13 mouse cellular contexts compared by ENCODE assay signal in genomic region chr4:130909167-130909874, GRCm38 (mm10). TPM values are rescaled to one million over a fixed set of nuclear protein-coding genes. Genes with fewer than 3 reads are reported as not detected.
DNase-seq lines count a peak whose midpoint lies in the region; ATAC-seq lines count a peak whose summit lies in the region.
"Had no signal": no experiment of that assay in that cellular context is flagged by ENCODE, and none has a peak within 500 bp of the region (broad histone marks: within the 10 kb centered on the region; RNA-seq: fewer than 3 reads in every experiment).

No protein-coding gene starts in this region.

- no peak overlapping the region for H3K9ac ChIP-seq in liver, embryonic 13.5 days
- H3K9ac ChIP-seq: heart, embryonic 12.5 days had no signal

- peaks cover 49% of the 10 kb centered on the region for H3K4me1 ChIP-seq in embryonic facial prominence, embryonic 10.5 days
- peaks cover 64% of the 10 kb centered on the region for H3K4me1 ChIP-seq in liver, embryonic 13.5 days (replicated peaks)

- no peaks in the 10 kb centered on the region for H3K27me3 ChIP-seq in embryonic facial prominence, embryonic 10.5 days (replicated peaks; ENCODE audit: low read depth, poor library complexity, severe bottlenecking)
- no peaks in the 10 kb centered on the region for H3K27me3 ChIP-seq in liver, embryonic 13.5 days
- H3K27me3 ChIP-seq: heart, embryonic 12.5 days had no signal

- no peak overlapping the region for H3K4me3 ChIP-seq in embryonic facial prominence, embryonic 10.5 days
- no peak overlapping the region for H3K4me3 ChIP-seq in liver, embryonic 13.5 days (replicated peaks)
- H3K4me3 ChIP-seq: heart, embryonic 12.5 days had no signal

- H3K36me3 ChIP-seq in embryonic facial prominence, embryonic 10.5 days (replicated peaks), result no peaks in the 10 kb centered on the region
- no peaks in the 10 kb centered on the region for H3K36me3 ChIP-seq in liver, embryonic 13.5 days
- H3K36me3 ChIP-seq: heart, embryonic 12.5 days had no signal

- H3K27ac ChIP-seq in embryonic facial prominence, embryonic 10.5 days (replicated peaks), result peak overlapping the region; percentile 26; the same call in 1 of the 2 replicates
- H3K27ac ChIP-seq in liver, embryonic 13.5 days, result no peak overlapping the region
- H3K27ac ChIP-seq: hindbrain, postnatal 0 days had no signal

- WGBS in embryonic facial prominence, embryonic 10.5 days, result 67% methylated on average over 17 of the region's 17 CpGs
- WGBS in liver, embryonic 13.5 days (ENCODE audit: insufficient replicate concordance), result 27% methylated on average over 17 of the region's 17 CpGs

- no peak for ATAC-seq in CD4-positive, CD25-positive, alpha-beta regulatory T cell, adult 4 months
- ATAC-seq in liver, embryonic 13.5 days (ENCODE audit: low read depth), result peak; percentile 65
- ATAC-seq in activated CD4-positive, CD25-positive, alpha-beta regulatory T cell, adult 4 months, result no peak
- ATAC-seq: hindbrain, postnatal 0 days had no signal

- intact Hi-C loops in left cerebral cortex, postnatal 4 days (cut with DNase I), result no loop called here

- no peaks in the 10 kb centered on the region for H3K9me3 ChIP-seq in embryonic facial prominence, embryonic 10.5 days
- H3K9me3 ChIP-seq in liver, embryonic 13.5 days (replicated peaks), result no peaks in the 10 kb centered on the region
- H3K9me3 ChIP-seq: heart, embryonic 12.5 days had no signal

- peak; percentile 50 for DNase-seq in CD4-positive, CD25-positive, alpha-beta regulatory T cell, adult 2 months (ENCODE audit: low read depth, low spot score)
- peak; percentile 39 for DNase-seq in left cerebral cortex, adult 11 months (ENCODE audit: low spot score)
- DNase-seq in left cerebral cortex, postnatal 4 days, result no peak
- no peak for DNase-seq in embryonic facial prominence, embryonic 10.5 days (ENCODE audit: low spot score)
- DNase-seq in liver, embryonic 13.5 days, result peak; percentile 43
- no peak for DNase-seq in natural killer cell, adult 2 months (ENCODE audit: low spot score in 2 of 2)
- DNase-seq: cerebellum, postnatal 36 days; lung, postnatal 4 days had no signal

- H3K4me2 ChIP-seq in liver, embryonic 13.5 days, result no peak overlapping the region
- H3K4me2 ChIP-seq: heart, embryonic 12.5 days had no signal

RNA-seq across cellular contexts. Expression of gene Laptm5, which starts 3.6 kb away (rescaled TPM):
- polyA plus RNA-seq in CD4-positive, CD25-positive, alpha-beta regulatory T cell, adult 4 months (2017; shearing (Covaris generic)), result 1,000 to 10,000 TPM; 1,726 to 2,325 TPM
- total RNA-seq in left cerebral cortex, postnatal 4 days (2021), result 10 to 100 TPM; 10.8 to 15.0 TPM
- 13.0 and 16.4 TPM in 2 replicates for polyA plus RNA-seq in embryonic facial prominence, embryonic 10.5 days (2016; fragmentation: Nextera tagmentation; extraction: Ambion mirVana)
- polyA plus RNA-seq in liver, embryonic 13.5 days (2015; fragmentation: Nextera tagmentation; extraction: Ambion mirVana), result 54.1 and 58.3 TPM in 2 replicates
- 1,000 to 10,000 TPM; 1,545 to 2,139 TPM for polyA plus RNA-seq in activated CD4-positive, CD25-positive, alpha-beta regulatory T cell, adult 4 months (2017; shearing (Covaris generic))

RNA-seq across cellular contexts. Expression of gene Matn1, which starts 34.9 kb away (rescaled TPM):
- not detected for polyA plus RNA-seq in CD4-positive, CD25-positive, alpha-beta regulatory T cell, adult 4 months (2017; shearing (Covaris generic))
- total RNA-seq in left cerebral cortex, postnatal 4 days (2021), result under 1 TPM; 0.24 to 0.34 TPM
- polyA plus RNA-seq in embryonic facial prominence, embryonic 10.5 days (2016; fragmentation: Nextera tagmentation; extraction: Ambion mirVana), result 0.11 TPM in 1 of 2 replicates, not detected in the other
- 0.05 TPM in 2 replicates for polyA plus RNA-seq in liver, embryonic 13.5 days (2015; fragmentation: Nextera tagmentation; extraction: Ambion mirVana)
- under 1 TPM in 1 of 2 experiments, not detected in 1; 0.23 TPM for polyA plus RNA-seq in activated CD4-positive, CD25-positive, alpha-beta regulatory T cell, adult 4 months (2017; shearing (Covaris generic))
- polyA plus RNA-seq: neural tube, embryonic 11.5 days had no signal

Comparison
In these comparisons a context has a peak if more than half of its experiments do, and no peak if none do; other contexts are left out.
1. DNase-seq: peak in CD4-positive, CD25-positive, alpha-beta regulatory T cell, adult 2 months (single experiment), left cerebral cortex, adult 11 months (single experiment) and liver, embryonic 13.5 days (single experiment); none in left cerebral cortex, postnatal 4 days (single experiment), embryonic facial prominence, embryonic 10.5 days (single experiment) and natural killer cell, adult 2 months (0 of 2).
2. RNA of gene Laptm5, which starts 3.6 kb away (polyA plus RNA-seq): 1,726 to 2,325 TPM in CD4-positive, CD25-positive, alpha-beta regulatory T cell, adult 4 months and 1,545 to 2,139 TPM in activated CD4-positive, CD25-positive, alpha-beta regulatory T cell, adult 4 months; 54.1 to 58.3 TPM in liver, embryonic 13.5 days and 13.0 to 16.4 TPM in embryonic facial prominence, embryonic 10.5 days; every median in the first group is over 10 times any median in the second.